Mouse (Mus musculus) lung, adult 10 weeks (tissue): ENCODE results near the gene Sdhaf4. TPM values are rescaled to one million over a fixed set of nuclear protein-coding genes. Genes with fewer than 3 reads are reported as not detected.

Experiments used
- polyA plus RNA-seq: library from polyadenylated mRNA; stranded (reverse); fragments of 350-450 nt; fragmentation: Illumina TruSeq; extraction: RNeasy Lipid Tissue Mini Kit (QIAGEN cat#74804); gene quantifications from one replicate; pipeline ENCODE4 v1.2.3, GENCODE M21; 2014; ENCODE audit warnings: low read depth, low replicate concordance; ENCODE audit not compliant: insufficient read depth

Sdhaf4 gene
- polyA plus RNA-seq = 38.4 TPM

GRCm38 (mm10) chr1:24005070-24005804 is at the start of gene Sdhaf4:
Sdhaf4 (minus strand) TSS chr1:24005656.

Other genes starting within 250 kb of the Sdhaf4 start
- not detected for gene B3gat2, start 243.9 kb downstream of the Sdhaf4 start, polyA plus RNA-seq
- 30.6 TPM for gene Smap1, start 83.3 kb downstream of the Sdhaf4 start, polyA plus RNA-seq
- 6.9 TPM for gene Fam135a, start 94.7 kb upstream of the Sdhaf4 start, polyA plus RNA-seq
- not detected for gene Col9a1, start 172.0 kb upstream of the Sdhaf4 start, polyA plus RNA-seq